Mouse (Mus musculus): ENCODE results near the gene Nbea. TPM values are rescaled to one million over a fixed set of nuclear protein-coding genes. Genes with fewer than 3 reads are reported as not detected.

Gene Nbea
- polyA plus RNA-seq, 1 experiment = 3.6 TPM

DNA sequence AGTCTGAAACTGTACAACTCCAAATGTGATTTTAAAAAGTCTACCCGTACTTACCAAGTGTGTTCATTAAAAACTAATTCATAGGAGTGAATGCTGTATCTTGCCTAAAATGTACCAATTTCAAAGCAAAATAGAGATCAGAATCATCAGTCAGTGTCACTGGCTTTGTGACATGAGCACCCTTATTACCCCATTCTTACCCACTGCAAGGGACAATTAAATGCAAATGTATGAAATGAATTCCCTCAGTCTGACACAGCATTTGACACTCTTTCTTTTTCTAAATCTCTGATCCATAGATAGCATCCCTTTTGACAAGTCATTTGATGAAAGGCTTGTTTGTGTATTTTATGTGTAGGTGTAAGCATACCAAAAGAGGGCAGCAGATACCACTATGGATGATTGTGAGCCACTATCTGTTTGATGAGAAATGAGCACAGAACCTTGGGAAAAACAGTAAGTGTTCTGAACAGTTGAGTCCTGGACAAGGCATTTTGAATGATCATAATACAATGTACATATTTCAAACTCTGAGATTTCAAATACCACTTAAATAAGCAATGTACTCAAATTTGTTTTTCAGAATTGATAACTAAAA lies 104.4 kb downstream of the Nbea start:
- Histone ChIP-seq H3ac (ENCODE audit: control insufficient read depth, insufficient read length) (no peak overlapping the region), H3K36me3 (ENCODE audit: control insufficient read depth, insufficient read depth) (peaks cover 6% of the 10 kb centered on the region), H3K79me2 (ENCODE audit: control insufficient read depth, insufficient read depth) (no peaks in the 10 kb centered on the region), H3K4me3 (no peak overlapping the region), H3K4me2 (ENCODE audit: low read depth) (no peak overlapping the region), H3K27me3 (ENCODE audit: control insufficient read depth, insufficient read depth, insufficient read length) (no peaks in the 10 kb centered on the region)
- TF ChIP-seq MAX (IDR thresholded peaks at IDR 0.05; ENCODE audit: low read depth) (no peak), TCF12 (IDR thresholded peaks at IDR 0.05; ENCODE audit: insufficient read depth, poor library complexity, severe bottlenecking) (no peak), MYOD1 (IDR thresholded peaks at IDR 0.05; ENCODE audit: control insufficient read depth in 1 of 3, insufficient read length in 2 of 3, low read depth in 2 of 3) (no peak), POLR2AphosphoS2 (IDR thresholded peaks at IDR 0.05; ENCODE audit: insufficient read length, low read depth) (no peak)

DNA sequence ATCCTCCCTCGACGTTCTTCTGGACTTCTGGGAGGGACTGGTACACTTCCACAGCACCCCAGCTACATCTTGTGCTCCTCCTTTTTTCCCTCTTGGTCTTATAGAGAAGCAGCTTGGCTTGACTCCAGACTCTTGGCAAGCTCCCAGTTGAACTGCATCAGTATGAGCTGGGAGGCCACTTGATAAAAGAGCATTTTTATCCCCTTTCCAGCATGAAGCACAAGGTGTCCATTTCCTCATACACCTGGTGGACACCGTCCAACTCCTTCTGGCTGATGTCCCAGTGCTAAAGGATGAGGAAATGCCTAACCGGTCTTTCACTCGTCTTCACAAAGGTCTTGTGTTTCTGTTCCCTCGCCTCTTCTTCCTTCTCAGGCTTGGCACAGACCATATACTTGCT lies 115.7 kb downstream of the Nbea start:
- TF ChIP-seq MAX (IDR thresholded peaks at IDR 0.05; ENCODE audit: low read depth) = no peak
- TF ChIP-seq MYOG (IDR thresholded peaks at IDR 0.05; ENCODE audit: control insufficient read depth in 1 of 3, insufficient read depth in 1 of 3, insufficient read length in 2 of 3, low read depth in 2 of 3) = no peak
- TF ChIP-seq POLR2AphosphoS2 (IDR thresholded peaks at IDR 0.05; ENCODE audit: insufficient read length, low read depth) = no peak
- TF ChIP-seq POLR2A (IDR thresholded peaks at IDR 0.05; ENCODE audit: insufficient read length, low read depth) = no peak
- no peak for TF ChIP-seq CEBPB (IDR thresholded peaks at IDR 0.05; ENCODE audit: insufficient read depth, poor library complexity, severe bottlenecking)
- TF ChIP-seq MYOD1 (IDR thresholded peaks at IDR 0.05; ENCODE audit: control insufficient read depth in 1 of 3, insufficient read length in 2 of 3, low read depth in 2 of 3) = no peak
- no peak for TF ChIP-seq TCF3 (IDR thresholded peaks at IDR 0.05; ENCODE audit: insufficient read length, low read depth)
- TF ChIP-seq E2F4 (IDR thresholded peaks at IDR 0.05; ENCODE audit: insufficient read depth) = no peak
- no peak for TF ChIP-seq USF1 (IDR thresholded peaks at IDR 0.05; ENCODE audit: low read depth)
- TF ChIP-seq TCF12 (IDR thresholded peaks at IDR 0.05; ENCODE audit: insufficient read depth, poor library complexity, severe bottlenecking) = no peak
- TF ChIP-seq SRF (IDR thresholded peaks at IDR 0.05; ENCODE audit: control insufficient read depth, insufficient read length, low read depth) = no peak
- TF ChIP-seq REST (IDR thresholded peaks at IDR 0.05; ENCODE audit: insufficient read depth, insufficient read length) = no peak
- Histone ChIP-seq H3K4me2 (ENCODE audit: low read depth) (no peak overlapping the region), H3K79me2 (ENCODE audit: control insufficient read depth, insufficient read depth) (no peaks in the 10 kb centered on the region), H3K27me3 (ENCODE audit: control insufficient read depth, insufficient read depth, insufficient read length) (no peaks in the 10 kb centered on the region), H3K4me3 (no peak overlapping the region), H3ac (ENCODE audit: control insufficient read depth, insufficient read length) (no peak overlapping the region), H3K36me3 (ENCODE audit: control insufficient read depth, insufficient read depth) (no peaks in the 10 kb centered on the region)

DNA sequence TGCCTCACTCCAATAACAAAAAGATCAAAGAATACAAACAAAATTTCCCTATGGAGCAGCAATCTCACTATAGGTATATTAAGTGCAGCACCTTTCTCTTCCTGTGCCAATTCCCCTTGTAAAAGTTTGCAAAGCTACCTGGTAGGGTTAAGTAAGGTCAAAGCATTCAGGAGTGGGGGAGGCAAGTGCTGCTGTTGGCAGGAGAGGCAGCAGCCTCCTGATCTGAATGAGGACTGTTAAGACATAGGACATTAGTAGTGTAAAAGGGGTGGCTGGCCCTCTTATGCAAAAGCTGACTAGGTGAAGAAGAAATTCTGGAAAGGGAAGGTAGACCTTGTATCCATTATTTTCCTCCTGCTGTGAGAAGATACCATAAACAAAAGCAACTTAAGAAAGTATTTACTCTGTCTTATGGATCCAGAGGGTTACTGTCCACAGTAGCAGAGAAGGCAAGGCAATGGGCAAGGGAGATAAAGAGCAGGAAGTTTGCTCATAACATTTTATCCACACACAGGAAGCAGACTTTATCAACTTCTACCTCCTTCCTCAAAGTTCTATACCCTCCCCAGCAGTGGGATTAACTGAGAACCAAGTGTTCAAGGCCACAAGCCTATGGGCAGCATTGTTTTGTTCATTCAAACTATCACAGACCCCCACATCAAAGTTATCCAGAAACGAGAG lies 117.0 kb downstream of the Nbea start:
- H3K27me3 ChIP-seq (ENCODE audit: control insufficient read depth, insufficient read depth, insufficient read length) = no peaks in the 10 kb centered on the region

DNA sequence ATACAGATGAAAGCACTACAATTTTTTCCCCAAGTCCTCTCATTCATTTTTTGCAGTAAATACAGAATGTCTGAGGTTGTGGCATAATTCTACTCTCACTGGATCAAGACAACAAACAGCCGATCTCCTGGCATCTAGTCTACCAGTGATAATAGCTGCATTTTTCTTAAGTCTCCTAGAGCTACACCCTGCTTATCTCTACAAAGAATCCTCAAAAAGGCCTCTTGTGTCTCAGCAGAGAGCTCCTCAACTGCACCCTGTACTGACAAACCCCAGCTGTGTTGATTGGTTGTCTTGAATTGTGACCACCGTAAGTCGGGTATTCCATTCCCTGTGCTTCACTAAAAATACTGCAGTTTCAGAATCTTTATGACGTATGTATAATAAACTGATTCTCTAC lies 118.3 kb downstream of the Nbea start:
- Histone ChIP-seq H3K36me3 (ENCODE audit: control insufficient read depth, insufficient read depth) (no peaks in the 10 kb centered on the region), H3K4me3 (no peak overlapping the region), H3K4me2 (ENCODE audit: low read depth) (no peak overlapping the region), H3K79me2 (ENCODE audit: control insufficient read depth, insufficient read depth) (no peaks in the 10 kb centered on the region), H3ac (ENCODE audit: control insufficient read depth, insufficient read length) (no peak overlapping the region), H3K27me3 (ENCODE audit: control insufficient read depth, insufficient read depth, insufficient read length) (no peaks in the 10 kb centered on the region)
- TF ChIP-seq POLR2AphosphoS2 (IDR thresholded peaks at IDR 0.05; ENCODE audit: insufficient read length, low read depth) (no peak), SRF (IDR thresholded peaks at IDR 0.05; ENCODE audit: control insufficient read depth, insufficient read length, low read depth) (no peak), CEBPB (IDR thresholded peaks at IDR 0.05; ENCODE audit: insufficient read depth, poor library complexity, severe bottlenecking) (no peak), REST (IDR thresholded peaks at IDR 0.05; ENCODE audit: insufficient read depth, insufficient read length) (no peak), TCF3 (IDR thresholded peaks at IDR 0.05; ENCODE audit: insufficient read length, low read depth) (no peak), MYOG (IDR thresholded peaks at IDR 0.05; ENCODE audit: control insufficient read depth in 1 of 3, insufficient read depth in 1 of 3, insufficient read length in 2 of 3, low read depth in 2 of 3) (no peak), POLR2A (IDR thresholded peaks at IDR 0.05; ENCODE audit: insufficient read length, low read depth) (no peak)

More for the DNA sequence above, 117.0 kb downstream of the Nbea start:
- H3K79me2 ChIP-seq (ENCODE audit: control insufficient read depth, insufficient read depth) = no peaks in the 10 kb centered on the region
- TF ChIP-seq SRF (IDR thresholded peaks at IDR 0.05; ENCODE audit: control insufficient read depth, insufficient read length, low read depth) = no peak
- no peak for TF ChIP-seq CEBPB (IDR thresholded peaks at IDR 0.05; ENCODE audit: insufficient read depth, poor library complexity, severe bottlenecking)
- TF ChIP-seq TCF3 (IDR thresholded peaks at IDR 0.05; ENCODE audit: insufficient read length, low read depth) = no peak
- TF ChIP-seq TCF12 (IDR thresholded peaks at IDR 0.05; ENCODE audit: insufficient read depth, poor library complexity, severe bottlenecking) = no peak
- no peak for TF ChIP-seq MYOD1 (IDR thresholded peaks at IDR 0.05; ENCODE audit: control insufficient read depth in 1 of 3, insufficient read length in 2 of 3, low read depth in 2 of 3)
- no peak for TF ChIP-seq USF1 (IDR thresholded peaks at IDR 0.05; ENCODE audit: low read depth)
- TF ChIP-seq POLR2A (IDR thresholded peaks at IDR 0.05; ENCODE audit: insufficient read length, low read depth) = no peak
- TF ChIP-seq REST (IDR thresholded peaks at IDR 0.05; ENCODE audit: insufficient read depth, insufficient read length) = no peak
- TF ChIP-seq POLR2AphosphoS2 (IDR thresholded peaks at IDR 0.05; ENCODE audit: insufficient read length, low read depth) = no peak
- no peak for TF ChIP-seq MAX (IDR thresholded peaks at IDR 0.05; ENCODE audit: low read depth)
- no peak for TF ChIP-seq E2F4 (IDR thresholded peaks at IDR 0.05; ENCODE audit: insufficient read depth)
- no peak for TF ChIP-seq MYOG (IDR thresholded peaks at IDR 0.05; ENCODE audit: control insufficient read depth in 1 of 3, insufficient read depth in 1 of 3, insufficient read length in 2 of 3, low read depth in 2 of 3)
- H3K4me3 ChIP-seq = no peak overlapping the region
- H3K4me2 ChIP-seq (ENCODE audit: low read depth) = no peak overlapping the region
- H3ac ChIP-seq (ENCODE audit: control insufficient read depth, insufficient read length) = no peak overlapping the region
- no peaks in the 10 kb centered on the region for H3K36me3 ChIP-seq (ENCODE audit: control insufficient read depth, insufficient read depth)

Measured in myocyte (in vitro differentiated cells).